Mouse (Mus musculus) C2C12 (cell line): ENCODE measurements around the gene Pou1f1. TPM values are rescaled to one million over a fixed set of nuclear protein-coding genes. Genes with fewer than 3 reads are reported as not detected.

Experiments
- H3K27me3 ChIP-seq: one replicate; pipeline ENCODE4 v1.6.1; 2011; ENCODE audit not compliant: control insufficient read depth, insufficient read depth, insufficient read length
- H3K36me3 ChIP-seq: one replicate; pipeline ENCODE4 v1.6.1; 2011; ENCODE audit not compliant: control insufficient read depth, insufficient read depth
- H3K4me3 ChIP-seq: one replicate; pipeline ENCODE4 v1.5.1; 2011; ENCODE audit warnings: mild to moderate bottlenecking, control low read depth; ENCODE audit not compliant: poor library complexity, insufficient read depth, severe bottlenecking
- H3K79me2 ChIP-seq: one replicate; pipeline ENCODE4 v1.6.1; 2011; ENCODE audit not compliant: control insufficient read depth, insufficient read depth
- H3K79me3 ChIP-seq: one replicate; pipeline ENCODE4 v1.6.1; 2011; ENCODE audit warnings: low read depth, control low read depth
- H3ac ChIP-seq: one replicate; pipeline ENCODE3; 2011; ENCODE audit warnings: low read depth; ENCODE audit not compliant: control insufficient read depth, insufficient read length
- CEBPB ChIP-seq: IDR thresholded peaks from one replicate; pipeline ENCODE4 v1.6.1; 2011; ENCODE audit warnings: low read depth, mild to moderate bottlenecking, control low read depth, moderate library complexity
- CTCF ChIP-seq: IDR thresholded peaks from one replicate; pipeline ENCODE4 v1.5.1; 2011; ENCODE audit not compliant: control insufficient read depth, insufficient read depth, insufficient read length
- FOSL1 ChIP-seq: IDR thresholded peaks from one replicate; pipeline ENCODE4 v1.8.0; 2011; ENCODE audit warnings: mild to moderate bottlenecking, low read length; ENCODE audit not compliant: poor library complexity, insufficient read depth, severe bottlenecking
- MAX ChIP-seq: IDR thresholded peaks from one replicate; pipeline ENCODE4 v1.6.1; 2011; ENCODE audit warnings: mild to moderate bottlenecking, control low read depth
- MYOD1 ChIP-seq: IDR thresholded peaks from one replicate; pipeline ENCODE4 v1.6.1; 2011; ENCODE audit warnings: low read depth; ENCODE audit not compliant: control insufficient read depth, insufficient read length
- MYOG ChIP-seq: IDR thresholded peaks from one replicate; pipeline ENCODE4 v1.6.1; 2011; ENCODE audit not compliant: control insufficient read depth, insufficient read length; ENCODE audit errors: extremely low read depth
- USF1 ChIP-seq: IDR thresholded peaks from one replicate; pipeline ENCODE4 v1.6.1; 2011; ENCODE audit warnings: low read depth, mild to moderate bottlenecking, control low read depth, moderate library complexity
- polyA plus RNA-seq: library from polyadenylated mRNA; unstranded; fragments of >200 nt; fragmentation: generic; extraction: Trizol; gene quantifications from one replicate; pipeline ENCODE4 v1.2.1, GENCODE M21; 2012; ENCODE audit warnings: missing spikeins

Pou1f1 gene
- polyA plus RNA-seq, 1 experiment, result not detected

DNA sequence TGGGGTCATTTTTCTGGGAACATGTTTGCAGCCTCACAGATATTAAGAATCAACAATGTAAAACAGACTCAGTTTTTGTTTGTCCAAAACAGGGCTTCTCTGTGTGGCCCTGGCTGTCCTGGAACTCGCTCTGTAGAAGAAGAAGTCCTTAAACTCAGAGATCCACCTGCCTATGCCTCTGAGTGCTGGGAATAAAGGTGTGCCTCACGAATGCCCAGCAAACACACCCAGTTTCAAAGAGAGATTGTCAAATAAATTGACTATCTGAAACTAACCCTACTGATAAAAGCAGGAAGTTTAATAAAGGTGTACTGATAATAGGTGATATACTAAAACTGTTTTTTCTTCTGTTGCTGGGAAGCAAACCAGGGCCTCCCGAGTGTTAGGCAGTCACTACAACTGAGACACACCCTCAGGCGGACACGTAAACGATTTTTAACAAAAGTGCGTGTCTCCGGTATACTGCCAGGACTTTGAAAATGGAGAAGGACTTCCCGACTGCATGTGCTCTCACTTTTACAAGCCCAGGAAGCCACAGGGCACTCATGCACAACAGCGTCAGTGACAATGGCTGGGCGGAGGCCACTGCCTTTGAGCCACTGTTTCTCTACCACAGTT lies 23.5 kb downstream of the Pou1f1 start:
- TF ChIP-seq FOSL1 (no peak), CEBPB (no peak), MYOG (no peak), USF1 (no peak), MYOD1 (no peak), MAX (no peak), CTCF (no peak)
- Histone ChIP-seq H3ac (no peak overlapping the region), H3K79me3 (no peaks in the 10 kb centered on the region), H3K79me2 (no peaks in the 10 kb centered on the region), H3K27me3 (no peaks in the 10 kb centered on the region), H3K4me3 (no peak overlapping the region), H3K36me3 (peaks cover 37% of the 10 kb centered on the region)

DNA sequence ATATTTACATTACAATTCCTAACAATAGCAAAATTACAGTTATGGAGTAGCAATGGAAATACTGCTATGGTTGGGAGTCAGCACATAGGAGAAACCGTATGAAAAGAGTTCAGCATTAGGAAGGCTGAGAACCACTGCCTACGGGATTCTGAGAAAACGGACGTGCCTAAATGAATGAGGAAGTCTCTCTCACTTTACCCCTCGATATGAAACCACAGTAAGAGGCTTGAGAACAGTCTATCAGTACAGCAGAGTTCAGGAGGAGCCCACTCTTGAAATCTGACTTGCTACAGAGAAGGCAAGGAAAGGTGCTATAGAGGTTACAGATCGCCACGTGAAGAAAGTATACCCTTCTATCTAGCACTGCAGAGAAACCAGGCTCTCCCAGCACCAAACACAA lies 28.6 kb downstream of the Pou1f1 start:
- Histone ChIP-seq H3K36me3 (peaks cover 18% of the 10 kb centered on the region), H3K4me3 (no peak overlapping the region), H3ac (no peak overlapping the region), H3K79me2 (peaks cover 11% of the 10 kb centered on the region), H3K27me3 (no peaks in the 10 kb centered on the region), H3K79me3 (peaks cover 2% of the 10 kb centered on the region)
- TF ChIP-seq USF1 (no peak), MAX (no peak), MYOD1 (no peak)

DNA sequence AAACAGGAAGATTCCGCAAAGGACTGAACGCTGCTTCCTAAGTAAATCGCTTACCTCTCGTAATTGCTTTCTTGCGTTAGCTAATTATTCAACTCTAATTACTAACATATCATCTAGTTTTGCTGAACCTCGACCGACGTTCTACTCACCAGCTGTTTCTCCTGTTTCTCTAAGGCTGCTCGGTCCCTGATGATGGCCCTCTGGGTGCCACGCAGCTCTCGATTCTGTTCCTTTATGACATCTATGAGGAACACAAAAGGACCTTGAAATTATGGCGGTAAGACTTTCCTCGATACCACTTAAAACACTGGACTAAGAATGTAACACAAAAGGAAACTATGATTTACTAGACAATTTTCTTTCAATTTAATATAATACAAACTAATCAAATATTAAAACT lies 30.5 kb downstream of the Pou1f1 start:
- Histone ChIP-seq H3K79me2 (peaks cover 27% of the 10 kb centered on the region), H3K4me3 (no peak overlapping the region), H3K79me3 (peaks cover 5% of the 10 kb centered on the region), H3K27me3 (no peaks in the 10 kb centered on the region), H3K36me3 (peaks cover 2% of the 10 kb centered on the region), H3ac (no peak overlapping the region)
- TF ChIP-seq MYOG (no peak), MAX (no peak), CTCF (no peak), CEBPB (no peak), MYOD1 (no peak), FOSL1 (no peak), USF1 (no peak)

DNA sequence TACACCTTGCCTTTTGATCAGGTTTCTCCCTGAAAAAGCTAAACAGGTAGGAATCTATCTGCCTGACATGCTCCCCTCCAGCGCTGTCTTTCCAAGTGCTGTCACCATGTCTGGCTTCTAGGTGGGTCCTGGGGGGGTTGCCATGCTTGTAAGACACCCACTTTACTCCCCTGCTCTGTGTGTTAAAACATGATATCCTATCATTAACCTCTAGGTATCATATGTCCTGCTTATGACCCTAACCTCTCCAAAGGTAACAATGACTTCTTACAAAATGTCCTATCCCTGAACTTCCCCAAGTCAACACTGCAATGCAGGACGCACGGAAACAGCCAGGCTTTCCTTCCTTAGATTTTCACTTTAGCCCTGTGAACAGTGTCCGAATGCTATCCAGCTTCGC lies 34.0 kb downstream of the Pou1f1 start:
- no peak for TF ChIP-seq MAX
- TF ChIP-seq MYOG, result no peak
- TF ChIP-seq USF1, result no peak
- TF ChIP-seq MYOD1, result no peak
- no peaks in the 10 kb centered on the region for H3K36me3 ChIP-seq
- H3K27me3 ChIP-seq, result no peaks in the 10 kb centered on the region
- peaks cover 22% of the 10 kb centered on the region for H3K79me3 ChIP-seq
- no peak overlapping the region for H3K4me3 ChIP-seq
- H3ac ChIP-seq, result no peak overlapping the region
- H3K79me2 ChIP-seq, result peaks cover 61% of the 10 kb centered on the region

DNA sequence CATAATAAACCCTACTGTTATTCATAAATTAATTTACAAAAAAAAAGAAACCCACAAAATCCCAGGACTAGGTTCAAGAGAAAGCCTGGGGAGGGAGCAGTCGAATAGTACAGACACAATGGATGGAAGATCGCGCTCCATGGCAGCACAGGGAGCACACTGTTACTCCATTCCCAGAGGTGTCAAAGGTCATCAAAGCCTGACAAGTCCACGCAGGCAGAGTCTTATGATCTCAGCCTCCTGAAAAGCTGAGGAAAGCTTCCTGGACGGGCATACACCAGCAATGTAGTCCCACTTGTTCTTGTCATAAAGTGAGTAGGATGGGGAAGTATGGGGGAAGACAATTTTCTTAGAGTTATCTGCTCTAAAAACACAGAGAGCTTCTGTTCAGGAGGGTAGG lies 37.1 kb downstream of the Pou1f1 start:
- Histone ChIP-seq H3K79me3 (peaks cover 43% of the 10 kb centered on the region), H3K27me3 (no peaks in the 10 kb centered on the region), H3K4me3 (no peak overlapping the region), H3ac (no peak overlapping the region), H3K79me2 (peaks cover 91% of the 10 kb centered on the region), H3K36me3 (no peaks in the 10 kb centered on the region)
- TF ChIP-seq USF1 (no peak), MYOD1 (no peak), FOSL1 (no peak), CEBPB (no peak), CTCF (no peak), MAX (no peak), MYOG (no peak)

DNA sequence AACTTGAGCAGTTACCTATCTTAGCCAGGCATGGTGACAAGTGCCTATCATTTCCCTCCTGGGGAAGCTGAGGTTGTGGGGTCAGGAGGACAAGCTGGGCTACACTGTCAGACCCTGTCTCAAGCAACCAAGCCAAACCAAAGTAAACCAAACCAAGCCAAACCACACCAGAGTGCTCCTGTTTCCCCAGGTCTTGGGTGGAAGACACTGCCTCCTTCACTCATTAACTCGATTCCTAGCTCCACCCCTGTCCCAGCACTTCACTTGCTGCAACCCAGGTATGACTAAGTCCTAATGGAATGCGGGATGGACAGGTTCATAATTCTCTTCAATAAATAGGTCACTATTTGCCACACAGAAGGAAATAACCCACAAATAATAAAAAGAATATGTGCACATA lies 39.3 kb downstream of the Pou1f1 start:
- H3K4me3 ChIP-seq, result no peak overlapping the region
- peaks cover 74% of the 10 kb centered on the region for H3K79me2 ChIP-seq
- no peaks in the 10 kb centered on the region for H3K36me3 ChIP-seq
- H3ac ChIP-seq, result no peak overlapping the region
- no peaks in the 10 kb centered on the region for H3K27me3 ChIP-seq
- H3K79me3 ChIP-seq, result peaks cover 39% of the 10 kb centered on the region
- TF ChIP-seq CTCF (no peak), FOSL1 (no peak), CEBPB (no peak), MAX (no peak), MYOG (no peak), USF1 (no peak), MYOD1 (no peak)
